Mouse (Mus musculus): ENCODE results near the gene Numbl.

- no peak for TF ChIP-seq CTCF (IDR thresholded peaks at IDR 0.05; ENCODE audit: borderline replicate concordance, insufficient read depth, low read length)
- TF ChIP-seq POLR2A (IDR thresholded peaks at IDR 0.05; ENCODE audit: low read depth, low read length): no peak
These were observed 69.9 kb downstream of the Numbl start for GRCm38 (mm10) chr7:27328161-27328560.

Data from embryonic fibroblast, embryonic 13.5 days (primary cell).